Mouse (Mus musculus): ENCODE data around the gene Jaml.

Jaml gene

DNA sequence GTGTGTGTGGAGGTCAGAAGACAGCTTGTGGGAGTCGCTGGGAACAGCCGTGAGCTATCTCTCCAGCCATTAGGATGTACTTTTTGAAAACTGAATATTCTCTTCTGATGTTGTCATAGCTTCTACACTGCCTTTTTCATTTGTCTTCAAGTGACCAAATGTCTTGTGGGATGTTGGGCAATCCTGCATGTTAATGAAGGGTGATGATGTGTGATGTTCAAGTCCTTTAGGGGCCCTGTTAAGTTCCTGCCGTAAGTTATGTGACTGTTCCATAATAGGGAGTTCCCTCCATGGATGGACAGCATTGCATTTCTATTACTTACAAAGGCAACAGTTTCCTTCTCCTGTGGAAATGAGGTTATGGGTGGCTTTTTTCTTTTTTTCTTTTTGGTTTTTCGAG is 12.2 kb upstream of the Jaml start:
- in situ Hi-C loops (cut with MboI; ENCODE audit: unreplicated experiment in 2 of 2) = no loop called here

DNA sequence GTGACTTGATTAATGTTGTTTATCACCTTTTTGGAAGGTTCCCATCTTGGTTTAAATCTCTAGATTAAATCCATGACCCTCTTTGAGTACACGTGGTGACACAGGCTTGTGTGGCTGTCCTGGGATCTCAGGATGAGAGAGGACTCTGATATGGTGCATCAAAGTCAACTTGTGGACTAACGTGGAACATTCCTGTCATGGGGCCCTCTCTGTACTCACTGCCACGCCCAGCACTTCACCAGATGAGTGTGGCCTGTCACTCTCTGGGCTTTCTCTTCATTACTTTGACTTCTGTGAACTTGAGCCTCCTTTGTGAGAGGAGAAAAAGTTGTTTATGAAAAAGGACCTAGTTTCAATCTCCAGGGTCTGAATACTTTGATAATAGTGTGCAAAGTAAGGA is 7.2 kb upstream of the Jaml start:
- in situ Hi-C loops (cut with MboI; ENCODE audit: unreplicated experiment in 2 of 2) = no loop called here

DNA sequence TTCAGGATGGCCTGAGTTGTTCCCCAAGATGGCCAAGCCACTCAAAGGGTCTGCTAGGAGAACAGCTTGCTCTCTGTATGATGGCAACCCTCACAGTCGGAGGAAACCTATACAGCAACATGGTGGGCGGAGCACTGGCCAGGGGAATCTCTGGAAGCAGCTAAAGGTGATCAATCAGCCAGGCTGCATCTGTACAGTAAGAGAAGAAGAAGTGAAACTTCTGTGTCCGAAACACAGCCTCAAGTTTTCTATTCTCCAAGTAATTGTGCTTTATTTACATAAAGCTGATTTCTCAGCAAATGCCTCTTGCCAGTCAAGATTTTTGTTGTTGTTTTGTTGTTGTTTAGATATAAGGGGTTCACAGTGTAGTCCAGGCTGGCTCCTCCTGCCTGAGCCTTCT is 1.1 kb upstream of the Jaml start:
- in situ Hi-C loops (cut with MboI; ENCODE audit: unreplicated experiment in 2 of 2) = no loop called here

DNA sequence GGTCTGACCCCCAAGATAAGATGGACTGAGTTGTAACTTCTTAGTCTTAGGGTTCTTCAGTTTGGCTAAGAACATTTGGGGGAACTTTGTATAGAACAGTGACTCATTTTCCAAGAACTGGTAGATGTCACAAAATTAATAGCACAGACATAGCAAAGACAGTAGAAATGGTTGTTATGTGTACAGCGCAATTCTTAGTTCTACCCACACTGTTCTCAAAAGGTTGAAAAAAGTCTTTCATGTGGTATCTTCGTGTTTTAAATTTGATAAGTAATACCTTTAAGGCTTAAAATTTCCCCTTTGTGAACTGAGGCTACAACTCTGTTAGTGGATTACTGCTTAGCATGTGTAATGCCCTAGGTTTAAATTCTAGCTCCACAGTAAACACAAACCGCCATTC is 4.1 kb downstream of the Jaml start:
- in situ Hi-C loops (cut with MboI; ENCODE audit: unreplicated experiment in 2 of 2) = no loop called here

DNA sequence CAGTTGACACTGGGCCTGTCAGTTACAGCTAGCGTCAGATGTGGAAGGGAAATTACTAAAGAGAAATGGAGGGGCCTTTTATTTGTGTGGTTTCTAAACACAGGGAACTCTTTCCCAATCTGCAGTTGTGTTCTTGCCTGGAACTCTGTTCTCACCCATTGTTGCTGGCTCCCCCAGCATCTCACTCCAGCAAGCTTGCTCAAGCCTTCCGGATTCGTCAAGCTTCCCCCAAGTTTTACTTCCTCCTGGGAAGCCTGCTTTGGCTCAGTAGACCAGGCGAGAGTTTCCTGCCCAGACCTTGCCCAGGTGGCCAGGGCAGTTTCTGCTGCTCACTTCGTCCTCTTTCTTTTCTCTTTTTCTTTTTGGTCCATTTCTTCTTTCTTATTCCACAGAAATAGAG is 5.6 kb downstream of the Jaml start:
- in situ Hi-C loops (cut with MboI; ENCODE audit: unreplicated experiment in 2 of 2) = no loop called here

DNA sequence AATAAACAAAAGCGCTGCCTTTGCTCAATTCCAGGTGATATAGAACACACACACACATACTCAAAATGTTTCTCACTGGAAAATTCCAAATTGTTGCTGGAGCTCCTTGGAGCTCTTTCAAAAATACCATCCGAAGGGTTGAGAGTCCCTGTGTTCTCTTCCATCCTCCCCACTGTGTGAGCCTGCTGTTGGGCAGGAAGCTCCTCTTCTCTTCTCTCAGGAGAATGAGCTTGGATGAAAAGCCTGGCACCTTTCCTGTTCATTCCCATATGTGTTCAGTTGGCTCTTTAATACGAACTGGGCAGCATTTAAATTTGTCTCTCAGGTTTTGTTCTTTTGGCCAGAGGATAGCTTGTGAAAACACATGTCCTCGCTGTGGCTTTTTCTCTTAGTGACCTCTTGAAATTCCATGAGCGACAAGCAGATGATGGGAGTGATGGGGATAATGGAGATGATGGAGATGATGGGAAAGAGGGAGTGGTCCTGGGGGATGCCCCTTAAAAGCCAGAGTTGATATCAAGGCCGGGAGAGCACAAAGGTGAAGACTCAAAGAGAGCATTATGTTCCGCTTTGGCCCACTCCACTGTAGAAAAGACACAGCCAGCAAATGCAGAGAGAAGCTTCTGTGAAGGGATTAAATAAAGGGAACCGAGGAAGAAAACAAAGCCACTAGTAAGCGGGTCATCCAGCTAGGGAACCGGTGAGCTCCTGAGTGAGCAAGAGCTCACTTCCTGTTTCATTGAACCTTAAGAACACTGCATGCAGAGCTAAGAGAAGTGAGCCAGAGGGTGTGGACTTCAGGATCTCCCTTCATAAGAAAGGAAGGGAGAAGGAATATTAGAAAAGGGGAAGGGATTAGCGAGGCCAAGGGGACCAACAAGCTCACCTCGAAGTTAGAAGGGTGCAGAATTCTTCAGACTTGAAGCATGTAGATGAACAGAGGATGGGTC is 7.0 kb downstream of the Jaml start:
- in situ Hi-C loops (cut with MboI; ENCODE audit: unreplicated experiment in 2 of 2) = no loop called here

DNA sequence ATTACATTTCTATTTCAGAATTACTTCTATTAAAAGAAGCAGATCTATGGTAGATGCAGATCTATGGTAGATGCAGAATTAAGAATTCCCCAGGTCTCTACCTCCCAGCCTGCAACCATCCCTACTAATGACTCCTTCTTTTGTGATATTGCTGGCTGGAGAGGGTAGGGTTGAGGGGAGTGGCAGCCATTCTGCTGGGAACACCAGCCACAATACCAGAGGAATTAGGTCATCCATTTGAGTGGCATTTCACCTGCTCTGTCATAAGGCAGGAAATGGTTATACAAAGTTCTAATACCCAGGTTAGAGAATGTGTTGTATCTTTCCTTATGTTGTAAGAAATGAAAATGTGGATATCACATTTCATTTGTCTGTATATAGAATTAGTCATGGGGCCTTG is 9.1 kb downstream of the Jaml start:
- in situ Hi-C loops (cut with MboI; ENCODE audit: unreplicated experiment in 2 of 2) = no loop called here

DNA sequence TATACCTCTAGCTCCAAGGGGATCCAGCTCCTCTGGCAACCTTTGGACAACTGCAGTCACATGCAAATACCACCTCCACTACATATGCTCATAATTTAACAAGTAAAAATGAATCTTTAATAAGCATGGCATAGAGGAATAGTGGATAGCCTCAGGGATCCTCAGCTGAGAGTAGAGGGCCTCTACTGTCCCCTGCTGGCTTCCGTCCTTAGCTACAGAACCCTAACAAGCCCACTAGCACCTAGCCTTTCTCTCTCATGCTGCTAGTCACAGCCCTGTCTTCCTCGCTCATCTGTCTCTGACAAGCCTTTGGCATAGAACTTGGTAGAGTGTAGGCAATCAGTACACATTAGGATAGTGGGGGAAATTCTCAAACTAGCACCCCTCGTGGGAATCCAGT is 11.8 kb downstream of the Jaml start:
- in situ Hi-C loops (cut with MboI; ENCODE audit: unreplicated experiment in 2 of 2) = no loop called here

DNA sequence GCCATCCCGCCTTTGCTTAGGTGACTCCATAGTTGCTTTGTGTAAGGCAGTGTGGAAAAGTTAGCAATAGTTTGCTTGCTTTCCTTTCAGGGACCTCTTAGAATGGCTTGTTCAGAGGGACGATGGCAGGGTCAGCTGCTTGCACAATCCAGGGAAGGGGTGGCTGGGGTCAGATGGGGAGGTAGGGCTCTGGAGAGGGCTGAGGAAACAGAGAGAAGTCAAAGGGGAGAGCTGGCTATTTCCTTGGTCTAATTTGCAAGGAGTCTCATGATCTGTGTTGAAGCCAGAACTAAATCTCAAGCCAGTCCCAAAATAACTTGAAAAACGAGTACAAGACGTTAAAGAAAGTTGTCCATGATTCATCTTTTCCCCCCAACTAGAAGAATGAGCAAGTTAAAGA is 13.7 kb downstream of the Jaml start:
- in situ Hi-C loops (cut with MboI; ENCODE audit: unreplicated experiment in 2 of 2) = no loop called here

DNA sequence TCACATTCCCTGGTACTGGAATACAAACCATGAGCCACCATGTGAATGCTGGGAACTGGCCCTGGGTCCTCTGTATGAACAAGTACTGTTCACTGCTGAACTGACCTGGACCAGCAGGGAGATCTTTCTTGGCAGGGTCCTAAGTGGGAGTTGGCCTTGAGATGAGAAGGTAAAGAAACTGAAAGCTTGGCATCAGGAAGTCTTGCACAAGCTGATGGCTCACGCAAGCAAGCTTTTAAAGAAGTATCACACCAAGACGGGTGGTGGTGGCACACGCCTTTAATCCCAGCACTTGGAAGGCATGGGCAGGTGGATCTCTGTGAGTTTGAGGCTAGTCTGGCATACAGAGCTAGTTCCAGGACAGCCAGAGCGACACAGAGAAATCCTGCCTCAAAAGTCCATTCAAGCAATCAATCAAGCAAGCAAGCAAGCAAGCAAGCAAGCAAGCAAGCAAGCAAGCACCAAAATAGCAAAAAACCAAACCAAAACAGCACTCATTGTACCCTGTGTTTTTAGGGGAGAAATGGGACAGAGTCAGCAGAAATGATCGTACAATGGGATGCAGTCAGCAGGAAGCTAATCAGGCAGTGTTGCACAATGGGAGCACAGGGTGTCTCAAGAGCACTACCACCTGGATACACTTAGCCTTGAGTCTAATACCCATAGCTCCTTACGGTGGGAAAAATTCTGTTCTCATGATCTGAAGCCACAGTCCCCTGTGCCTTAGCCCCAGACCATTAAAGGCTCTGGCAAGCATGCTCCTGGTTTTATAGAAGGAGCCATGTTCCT is 16.4 kb downstream of the Jaml start:
- in situ Hi-C loops (cut with MboI; ENCODE audit: unreplicated experiment in 2 of 2) = no loop called here

DNA sequence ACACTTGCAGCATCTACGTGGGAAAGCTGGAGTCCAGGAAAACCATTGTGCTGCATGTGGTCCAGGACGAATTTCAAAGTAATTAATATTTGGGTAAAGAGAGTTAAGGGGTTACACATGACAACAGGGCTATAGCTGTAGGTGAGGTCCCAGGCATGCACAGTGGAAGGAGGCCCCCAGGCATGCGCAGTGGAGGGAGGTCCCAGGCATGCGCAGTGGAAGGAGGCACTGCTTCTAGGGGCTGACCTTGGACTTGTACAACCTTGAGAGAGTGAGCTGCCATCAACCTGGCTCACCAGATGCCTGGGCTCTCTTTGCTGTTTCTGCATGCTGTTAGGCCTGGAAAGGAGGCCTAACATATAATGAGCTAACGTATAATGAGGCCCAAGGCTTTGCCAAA is 18.9 kb downstream of the Jaml start:
- in situ Hi-C loops (cut with MboI; ENCODE audit: unreplicated experiment in 2 of 2) = no loop called here

DNA sequence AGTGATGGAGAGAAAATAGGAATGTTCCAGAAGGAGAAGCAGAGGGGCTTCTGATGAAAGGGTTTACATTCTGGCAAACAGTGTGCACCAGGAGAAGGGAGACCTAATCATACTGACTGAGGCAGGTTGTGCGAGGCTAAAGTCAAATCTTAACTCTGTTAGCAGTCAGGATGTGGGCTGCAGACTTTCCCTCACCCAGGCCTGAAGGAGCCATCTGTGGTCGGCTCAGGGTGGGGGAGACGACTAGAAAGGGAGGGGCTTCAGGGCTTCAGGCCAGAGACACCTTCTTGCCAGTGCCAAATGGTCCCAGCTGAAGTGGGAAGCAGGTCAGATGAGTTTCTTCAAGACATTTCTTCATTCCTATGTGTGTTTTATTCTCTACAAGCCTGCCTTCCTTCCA is 19.4 kb downstream of the Jaml start:
- in situ Hi-C loops (cut with MboI; ENCODE audit: unreplicated experiment in 2 of 2) = no loop called here

DNA sequence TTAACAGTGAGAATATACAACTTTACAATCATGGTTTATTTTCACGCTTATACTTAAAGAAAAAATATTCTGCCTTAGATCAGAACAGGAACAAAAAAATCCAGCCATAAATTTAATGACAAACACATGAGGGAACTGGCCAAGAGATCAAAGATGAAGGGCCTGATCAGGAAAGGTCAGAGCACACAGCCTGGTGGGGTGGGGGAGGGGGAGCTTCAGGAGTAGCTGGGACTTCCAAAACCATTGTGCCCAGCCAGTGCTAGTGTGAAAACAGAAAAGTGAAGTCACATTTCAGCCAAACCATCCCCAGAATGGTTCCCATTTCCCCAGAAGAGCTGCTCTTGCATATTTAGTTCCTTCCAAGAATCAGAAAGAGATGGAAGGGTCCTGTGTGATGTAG is 23.5 kb downstream of the Jaml start:
- in situ Hi-C loops (cut with MboI; ENCODE audit: unreplicated experiment in 2 of 2) = no loop called here

DNA sequence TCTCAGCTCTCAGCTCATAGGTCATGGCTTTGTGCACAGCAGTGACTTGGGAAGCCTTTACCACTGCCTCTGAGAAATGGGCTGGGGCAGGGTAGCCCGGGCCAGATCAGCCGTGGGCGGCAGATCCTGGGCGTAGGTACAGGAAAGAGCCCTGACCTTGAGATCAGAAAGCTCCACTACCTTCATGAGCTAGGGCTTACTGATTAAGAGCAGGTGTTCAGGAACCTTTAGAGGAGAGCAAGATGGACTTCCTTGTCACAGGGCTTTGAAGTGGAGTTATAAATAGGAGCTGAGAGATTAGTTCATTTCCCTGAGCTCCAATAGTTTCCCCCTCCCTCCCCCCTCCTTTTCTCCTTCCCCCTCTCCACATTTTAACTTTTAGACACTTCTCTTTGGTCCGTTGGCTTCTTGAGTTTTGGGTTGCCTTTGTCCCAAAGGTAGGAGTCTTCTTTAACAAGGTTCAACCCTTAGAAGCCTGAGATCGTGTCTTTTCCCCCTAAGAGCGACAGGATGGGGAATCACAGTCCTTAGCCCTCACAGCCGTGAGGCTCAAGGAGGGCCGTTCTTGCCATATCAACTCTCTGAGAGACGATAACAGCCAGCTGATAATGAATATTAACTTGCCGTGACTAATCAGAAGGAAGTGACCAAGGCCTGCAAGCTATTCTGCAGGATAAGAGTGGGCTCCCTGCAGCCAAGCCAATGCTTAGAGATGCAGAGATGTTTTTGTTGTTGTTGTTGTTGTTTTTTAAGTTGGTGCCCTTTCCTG is 24.4 kb downstream of the Jaml start:
- in situ Hi-C loops (cut with MboI; ENCODE audit: unreplicated experiment in 2 of 2) = no loop called here

DNA sequence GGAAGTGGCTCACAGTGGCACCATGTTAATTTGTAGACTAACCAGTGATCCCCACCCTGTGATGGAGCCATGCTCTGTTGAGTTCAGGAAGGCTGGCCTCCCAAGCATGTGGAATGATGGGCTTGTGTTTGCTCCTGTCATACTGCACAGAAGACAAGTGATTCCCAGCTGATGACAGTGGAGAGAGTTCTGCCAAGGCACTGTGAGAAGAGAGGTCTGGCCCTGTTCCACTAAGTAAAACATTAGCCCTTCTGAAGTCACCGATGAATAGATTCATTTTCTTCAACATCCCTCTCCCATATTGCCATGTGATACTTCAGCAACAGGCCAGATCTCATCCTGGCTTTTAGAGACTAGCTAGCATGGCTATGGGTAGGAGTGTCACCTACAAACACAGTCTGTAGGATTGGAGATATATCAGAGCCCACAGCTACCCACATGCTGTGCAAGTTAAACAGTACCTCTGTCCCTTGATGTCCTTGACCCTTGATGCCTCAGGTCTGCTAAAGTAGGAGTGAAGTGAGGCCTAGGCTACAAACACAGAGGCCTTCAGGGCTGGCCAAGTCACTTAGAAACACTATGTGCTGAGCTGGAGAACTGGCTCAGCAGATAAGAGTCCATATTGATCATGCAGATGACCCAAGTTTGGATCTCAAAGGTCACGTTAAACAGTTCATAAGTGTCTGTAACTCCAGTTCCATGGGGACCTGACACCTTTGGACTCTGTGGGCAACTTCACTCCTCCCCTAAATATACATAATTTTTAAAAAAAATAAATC is 26.8 kb downstream of the Jaml start:
- in situ Hi-C loops (cut with MboI; ENCODE audit: unreplicated experiment in 2 of 2) = no loop called here

DNA sequence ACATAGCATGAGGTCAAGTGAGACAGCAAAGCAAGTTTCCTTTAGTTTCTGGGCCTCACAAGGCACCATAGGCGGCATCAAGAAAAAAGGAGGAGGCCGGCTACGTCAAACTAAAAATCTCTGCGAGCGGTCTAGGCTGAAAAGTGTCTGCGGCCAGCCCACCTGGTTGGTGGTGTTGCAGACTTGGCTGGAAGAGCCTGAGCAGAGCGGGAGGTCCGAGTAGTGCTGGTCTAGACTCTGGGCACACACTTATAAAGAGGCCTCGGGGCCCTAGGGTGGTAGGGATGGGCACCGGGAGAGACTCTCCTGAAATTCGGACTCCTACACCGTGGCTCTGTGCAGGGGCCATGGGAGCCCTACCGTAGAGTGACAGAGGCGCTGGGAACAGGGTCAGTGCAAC is 36.7 kb downstream of the Jaml start:
- in situ Hi-C loops (cut with MboI; ENCODE audit: unreplicated experiment in 2 of 2) = loop anchor here (5.0 to 10.0 kb wide), 3 partner anchors 58 to 88 kb away; partner anchors contain the start of gene Mpzl3 (in 2 of the 2)

DNA sequence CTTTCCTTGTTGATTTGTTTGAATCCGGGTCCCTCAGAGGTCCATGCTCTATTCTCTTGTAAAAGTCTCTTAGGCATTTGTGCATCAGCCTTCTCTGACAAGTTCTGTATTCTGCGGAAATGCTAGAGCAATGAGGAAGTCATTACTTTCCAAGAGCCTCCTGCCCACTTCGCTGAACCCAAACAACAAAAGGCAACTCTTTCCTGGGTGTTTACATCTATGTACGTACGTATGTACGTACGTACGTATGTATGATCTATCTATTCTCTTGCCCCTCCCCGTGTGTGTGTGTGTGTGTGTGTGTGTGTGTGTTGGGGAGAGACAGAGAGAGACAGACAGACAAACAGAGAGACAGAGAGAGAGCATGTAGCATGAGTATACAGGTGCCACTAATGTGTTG is 37.8 kb downstream of the Jaml start:
- in situ Hi-C loops (cut with MboI; ENCODE audit: unreplicated experiment in 2 of 2) = loop anchor here (5.0 to 10.0 kb wide), 3 partner anchors 60 to 90 kb away; partner anchors contain the start of gene Mpzl3 (in 2 of the 2)

DNA sequence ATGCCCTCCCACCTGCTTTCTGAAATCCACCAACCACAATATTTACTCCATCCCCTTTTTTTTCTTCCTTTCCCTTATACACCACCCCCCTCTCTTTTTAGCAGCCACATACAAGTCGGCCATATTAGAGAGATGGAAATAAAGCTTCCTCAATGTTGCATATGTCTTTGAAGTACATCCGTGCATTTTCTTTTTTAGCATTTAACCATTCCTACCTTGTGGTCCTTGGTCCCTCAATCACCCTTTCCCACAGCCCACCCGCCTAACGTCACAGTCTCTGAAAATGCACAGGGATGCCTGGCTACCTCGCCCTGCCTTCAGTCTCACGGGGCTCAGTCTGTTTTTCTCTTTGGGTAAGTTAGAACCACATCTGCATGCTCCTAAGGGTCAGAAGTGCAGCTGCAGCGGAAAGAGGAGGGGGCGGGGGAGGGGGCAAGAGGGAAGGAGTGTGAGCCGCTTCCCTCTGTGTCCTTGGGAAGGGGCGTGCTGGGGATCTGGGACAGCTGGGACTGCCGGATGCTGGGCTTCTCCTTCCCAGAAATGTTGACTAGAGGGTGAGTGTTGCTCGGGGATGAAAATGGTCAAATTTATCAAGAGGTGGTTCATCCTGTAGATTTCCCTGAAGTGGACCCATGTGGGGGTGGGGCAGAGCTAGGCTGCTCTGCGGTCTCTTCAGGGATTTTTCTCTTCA is 38.9 kb downstream of the Jaml start, which contains the start of gene Scn2b:
Gene Scn2b, plus strand, starts transcription at position 42 of the 691 bp plus-strand sequence.
- in situ Hi-C loops (cut with MboI; ENCODE audit: unreplicated experiment in 2 of 2) = loop anchor here (5.0 to 10.0 kb wide), 3 partner anchors 61 to 91 kb away; partner anchors contain the start of gene Mpzl3 (in 2 of the 2)

DNA sequence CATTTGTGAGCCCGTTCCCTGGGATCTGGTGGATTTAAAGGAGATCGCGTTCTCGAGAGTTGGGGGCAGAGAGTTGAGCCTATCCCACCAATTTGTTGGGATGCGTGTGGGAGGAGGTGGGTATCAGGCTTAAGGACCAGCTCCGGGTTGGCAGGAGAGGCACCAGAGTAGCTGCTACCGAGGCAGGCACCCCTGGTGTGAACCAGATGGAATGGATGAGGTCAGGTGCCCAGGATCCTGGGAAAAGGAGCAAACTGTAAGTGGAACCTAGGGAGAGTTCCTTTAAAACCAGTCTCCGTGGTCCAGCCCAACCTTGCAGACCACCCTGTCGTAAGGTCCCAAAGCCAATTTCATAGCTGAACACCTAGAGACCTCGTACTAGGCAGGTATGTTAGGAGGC is 39.6 kb downstream of the Jaml start:
- in situ Hi-C loops (cut with MboI; ENCODE audit: unreplicated experiment in 2 of 2) = loop anchor here (5.0 to 10.0 kb wide), 3 partner anchors 61 to 91 kb away; partner anchors contain the start of gene Mpzl3 (in 2 of the 2)
